Mouse (Mus musculus) C2C12 (cell line): ENCODE results near the gene Ercc2.

ENCODE experiments used
- CEBPB ChIP-seq: IDR thresholded peaks from one replicate; pipeline ENCODE4 v1.6.1; 2011; ENCODE audit warnings: low read depth, mild to moderate bottlenecking, control low read depth, moderate library complexity
- CTCF ChIP-seq: IDR thresholded peaks from one replicate; pipeline ENCODE4 v1.5.1; 2011; ENCODE audit not compliant: control insufficient read depth, insufficient read depth, insufficient read length
- USF1 ChIP-seq: IDR thresholded peaks from one replicate; pipeline ENCODE4 v1.6.1; 2011; ENCODE audit warnings: low read depth, mild to moderate bottlenecking, control low read depth, moderate library complexity

GRCm38 (mm10) chr7:19341250-19341649 is 40.6 kb upstream of the Ercc2 start:
- TF ChIP-seq USF1 (no peak), CTCF (no peak), CEBPB (no peak)
